ENCODE assay signal across 8 mouse cellular contexts in genomic region chr5:118413428-118414282, GRCm38 (mm10).
DNase-seq lines count a peak whose midpoint lies in the region.

No protein-coding gene starts in this region.

- DNase-seq in urinary bladder, adult 18-20 months (ENCODE audit: low spot score in 2 of 2), result peak; percentile 40 to 67
- no peak for DNase-seq in urinary bladder, adult 2 months (ENCODE audit: low spot score)
- DNase-seq in embryo, embryonic 10 days (ENCODE audit: low spot score), result peak; percentile 82
- peak; percentile 58 for DNase-seq in gastrocnemius, postnatal 10 days
- DNase-seq in hindlimb bud, embryonic 11.5 days (ENCODE audit: extremely low spot score, low read depth, low spot score), result peak; percentile 75
- DNase-seq in left cerebral cortex, adult 11 months (ENCODE audit: low spot score), result peak; percentile 78
- DNase-seq in lung, postnatal 14 days, result peak; percentile 63
- peak; percentile 78 for DNase-seq in right cerebral cortex, postnatal 25 days
